Mouse (Mus musculus) brain, embryonic 18.5 days (tissue): ENCODE measurements around the gene Kcnq5.
A peak's percentile ranks its signal among the peaks of the same experiment; 100 is the strongest.

ENCODE experiments used
- DNase-seq: peaks from one replicate; pipeline ENCODE4 v3.0.0-alpha.2; 2012; ENCODE audit warnings: low read depth, low spot score

Gene Kcnq5

DNA sequence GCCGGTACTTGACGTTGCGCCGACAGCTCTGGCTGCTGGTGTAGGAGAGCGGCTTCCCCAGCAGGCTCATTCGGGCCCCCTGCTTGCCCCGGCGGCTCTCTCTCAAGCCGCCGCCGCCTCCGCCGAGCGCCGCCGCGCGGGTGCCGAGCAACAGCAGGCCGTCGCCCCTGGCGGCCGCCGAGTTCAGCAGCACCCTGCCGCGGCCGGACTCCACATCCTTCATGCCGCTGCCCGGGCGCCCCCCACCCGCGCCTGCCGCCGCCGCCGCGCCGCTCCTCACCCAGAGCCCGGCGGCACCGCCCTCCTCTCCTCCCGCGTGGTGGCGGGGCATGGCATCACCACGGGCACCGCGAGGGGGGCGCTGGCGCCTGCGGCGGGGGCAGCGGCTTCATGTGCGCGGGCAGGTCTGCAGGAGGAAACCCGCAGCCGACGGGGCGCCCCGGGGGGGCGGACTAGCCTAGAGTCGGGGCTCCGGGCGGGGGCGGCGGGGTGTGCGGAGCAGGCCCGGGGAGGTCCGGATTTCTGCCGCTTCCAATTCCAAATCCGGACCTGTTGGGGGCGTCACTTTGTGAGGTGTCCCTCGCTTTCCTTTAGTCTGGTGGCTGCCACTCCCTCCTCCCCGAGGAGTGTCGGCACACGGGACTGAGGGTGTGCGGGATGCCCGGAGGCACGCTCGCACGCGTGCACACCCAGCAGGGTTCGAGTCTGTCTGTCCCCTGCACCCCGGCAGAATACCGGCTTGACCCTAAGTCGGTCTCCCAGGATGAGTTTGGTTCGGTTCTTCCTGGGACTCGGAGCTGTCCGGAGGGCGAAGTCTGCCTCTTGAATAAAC is at the start of gene Kcnq5:
Gene Kcnq5 (minus strand): TSS at position 692 of the 832 bp plus-strand sequence.
- DNase-seq: no peak

DNA sequence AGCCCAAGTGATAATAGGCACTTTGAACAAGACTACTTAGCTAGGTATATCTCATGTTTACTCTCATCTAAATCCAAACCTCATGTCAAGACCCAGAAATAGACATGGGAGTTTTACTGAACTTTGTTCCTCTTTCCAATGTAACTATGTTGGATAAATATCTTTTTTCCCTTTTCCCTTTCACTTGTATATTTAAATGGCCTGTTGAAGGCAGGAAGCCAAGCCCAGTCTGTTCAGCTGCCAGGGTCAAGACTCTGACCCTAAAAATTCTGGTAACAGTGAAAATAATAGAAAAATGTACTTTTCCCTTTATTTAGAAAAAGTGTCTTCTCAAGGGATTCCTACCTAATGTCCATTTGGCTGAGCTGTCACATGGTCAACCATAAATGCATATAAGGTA is 18.0 kb upstream of the Kcnq5 start:
- no peak for DNase-seq

DNA sequence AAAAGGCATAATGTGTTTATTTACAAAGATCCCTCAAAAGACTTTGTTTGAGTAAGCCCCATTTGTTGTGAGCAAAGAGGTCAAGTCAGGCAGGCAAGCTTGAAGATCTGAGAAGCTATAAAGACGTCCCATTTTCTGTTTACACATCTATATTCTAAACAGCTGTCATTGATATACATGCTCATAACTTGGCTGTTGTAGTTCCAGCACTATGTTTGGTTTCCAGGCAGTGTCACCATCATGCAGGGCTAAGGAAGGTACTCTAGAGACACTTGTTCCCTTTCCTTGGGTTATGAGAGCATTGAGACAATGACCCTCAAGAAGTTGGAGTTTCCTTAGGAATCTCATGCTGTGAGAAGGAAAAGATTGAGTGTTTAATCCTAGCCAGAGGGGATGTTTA is 17.6 kb upstream of the Kcnq5 start:
- no peak for DNase-seq

DNA sequence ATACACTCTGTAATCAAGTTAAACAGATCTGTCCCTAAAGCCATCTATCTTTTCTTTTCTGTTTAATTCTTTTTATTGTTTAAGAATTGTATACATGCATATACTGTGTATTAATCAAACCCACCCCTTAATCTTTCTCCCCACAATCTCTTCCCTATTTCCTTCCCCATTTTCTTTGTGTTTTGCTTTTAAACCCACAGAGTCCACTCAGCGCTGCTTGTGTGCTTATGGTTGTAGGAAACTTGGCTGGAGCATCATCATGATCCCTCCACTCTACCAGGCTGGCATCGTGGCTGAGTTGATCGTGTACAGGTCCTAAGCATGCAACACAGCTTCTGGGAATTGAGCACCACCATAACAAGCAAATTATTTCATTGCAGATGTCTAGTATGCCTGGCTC is 12.3 kb upstream of the Kcnq5 start:
- DNase-seq: no peak

DNA sequence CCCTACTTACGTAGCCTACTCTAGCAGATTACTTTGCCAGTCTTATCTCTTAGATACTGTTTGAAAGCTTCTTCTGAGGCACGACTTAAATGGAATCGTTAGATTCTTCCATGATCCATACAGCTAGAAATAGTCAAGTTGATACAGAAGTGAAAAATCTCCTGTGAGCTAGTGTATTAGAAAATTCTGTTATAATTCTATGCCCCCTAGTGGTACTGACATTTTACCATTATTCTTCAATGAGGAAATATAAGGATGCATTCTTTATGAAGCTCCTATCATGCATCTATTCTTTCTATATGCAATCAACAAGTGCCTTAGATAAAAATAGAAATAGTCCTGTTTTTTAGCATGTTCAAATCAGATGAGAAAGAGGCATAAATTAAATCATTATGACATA is 5.4 kb upstream of the Kcnq5 start:
- DNase-seq: no peak

DNA sequence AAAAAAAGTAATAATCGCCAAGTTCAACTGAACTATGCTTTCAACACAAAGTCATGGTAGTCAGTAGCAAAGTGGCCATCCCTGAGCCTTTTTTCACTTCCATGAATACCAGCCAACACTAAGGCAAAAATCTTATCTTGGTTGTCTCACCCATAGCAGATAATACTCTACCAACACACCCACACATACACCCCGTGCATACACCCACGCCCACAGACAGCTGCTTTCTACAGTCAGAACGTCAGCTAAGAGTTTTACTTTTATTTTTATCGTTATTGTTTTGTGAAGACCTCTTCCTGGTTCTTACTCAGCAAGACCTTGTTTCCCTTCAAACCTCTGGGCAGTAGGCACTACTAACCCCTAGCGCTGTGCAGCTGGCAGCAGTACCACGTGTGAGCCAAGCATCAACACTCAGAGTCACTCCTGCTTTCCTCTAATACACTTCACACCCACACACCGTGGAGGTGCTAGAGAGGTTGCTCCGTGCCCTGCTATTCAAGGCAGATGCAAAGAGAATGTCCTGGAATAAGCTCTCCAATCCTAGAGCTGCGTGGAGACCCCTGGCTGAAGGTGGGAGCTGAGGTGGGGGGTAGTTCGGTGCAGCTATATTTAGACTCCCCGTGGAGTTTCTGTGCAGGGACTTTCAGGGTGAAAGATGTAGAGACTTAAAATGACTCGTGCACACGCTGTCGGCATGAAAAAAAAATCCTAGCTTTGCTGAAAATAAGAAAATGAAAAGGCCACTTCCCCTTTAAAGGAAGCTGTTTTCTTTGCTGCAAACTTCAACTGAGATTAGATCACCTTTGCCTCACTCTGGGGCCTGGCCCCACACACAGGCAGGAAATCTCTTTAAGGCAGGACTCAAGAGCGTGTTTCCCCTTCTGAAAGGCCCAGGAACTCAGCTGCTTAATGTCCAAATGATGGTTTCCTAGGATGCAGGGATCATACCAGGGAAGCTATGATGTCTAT is 1.4 kb upstream of the Kcnq5 start:
- DNase-seq: no peak

DNA sequence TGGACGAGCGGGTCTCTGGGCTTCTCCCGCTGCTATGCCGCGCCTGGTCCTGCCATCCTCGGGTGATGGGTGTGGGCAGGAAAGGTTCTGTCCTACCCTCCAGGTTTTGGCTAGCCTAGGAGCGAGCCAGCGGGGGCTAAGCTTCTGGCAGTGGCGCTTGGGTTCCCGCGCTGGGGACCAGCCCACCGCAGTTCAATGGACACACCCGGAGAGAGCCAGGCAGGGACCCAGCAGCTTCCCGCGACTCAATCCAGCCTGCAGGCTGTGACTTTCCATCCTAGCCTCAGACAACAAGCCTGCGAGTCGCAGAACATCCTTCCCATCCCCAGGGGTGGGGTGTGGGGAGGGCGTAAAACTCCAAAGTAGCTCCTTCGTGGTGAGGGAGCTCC is 335 bp upstream of the Kcnq5 start:
- no peak for DNase-seq

DNA sequence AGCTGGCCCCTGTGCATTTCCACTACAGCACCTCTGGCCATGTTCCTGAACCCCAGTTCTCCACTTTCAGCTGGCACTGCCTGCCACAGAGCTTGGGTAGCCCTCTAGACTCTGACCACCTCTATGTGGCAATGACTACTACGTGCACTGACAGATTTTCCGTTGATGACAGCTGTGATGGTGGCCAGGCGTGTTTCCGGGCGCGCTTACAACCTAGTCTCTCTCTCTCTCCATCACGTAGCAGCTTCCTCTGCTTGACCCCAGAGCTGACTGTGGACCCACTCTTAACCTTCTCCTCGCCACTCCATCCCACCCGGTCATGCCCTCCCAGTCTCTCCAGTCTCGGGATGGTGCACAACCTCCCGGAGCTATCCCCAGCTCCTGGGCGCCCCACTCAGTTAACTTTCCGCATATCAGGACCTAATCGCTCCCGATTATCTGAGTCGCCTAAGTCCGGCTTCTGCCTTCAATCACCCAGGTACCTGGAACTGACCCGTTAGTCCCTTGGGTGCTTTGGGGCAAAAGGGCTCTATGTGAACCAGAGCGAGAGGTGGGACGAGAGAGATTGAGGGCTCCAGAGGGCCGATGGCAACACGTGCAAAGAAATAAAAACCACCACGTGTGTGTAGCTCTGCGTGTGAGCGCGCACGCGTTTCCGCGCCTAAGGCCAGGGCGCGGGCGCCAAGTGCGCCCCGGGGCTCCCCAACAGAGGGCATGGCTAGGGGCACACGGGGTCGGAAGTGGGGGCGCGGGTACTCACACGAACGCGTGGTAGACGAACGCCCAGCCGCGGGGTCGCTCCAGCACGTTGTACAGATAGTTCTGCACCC is 1.1 kb downstream of the Kcnq5 start:
- no peak for DNase-seq

DNA sequence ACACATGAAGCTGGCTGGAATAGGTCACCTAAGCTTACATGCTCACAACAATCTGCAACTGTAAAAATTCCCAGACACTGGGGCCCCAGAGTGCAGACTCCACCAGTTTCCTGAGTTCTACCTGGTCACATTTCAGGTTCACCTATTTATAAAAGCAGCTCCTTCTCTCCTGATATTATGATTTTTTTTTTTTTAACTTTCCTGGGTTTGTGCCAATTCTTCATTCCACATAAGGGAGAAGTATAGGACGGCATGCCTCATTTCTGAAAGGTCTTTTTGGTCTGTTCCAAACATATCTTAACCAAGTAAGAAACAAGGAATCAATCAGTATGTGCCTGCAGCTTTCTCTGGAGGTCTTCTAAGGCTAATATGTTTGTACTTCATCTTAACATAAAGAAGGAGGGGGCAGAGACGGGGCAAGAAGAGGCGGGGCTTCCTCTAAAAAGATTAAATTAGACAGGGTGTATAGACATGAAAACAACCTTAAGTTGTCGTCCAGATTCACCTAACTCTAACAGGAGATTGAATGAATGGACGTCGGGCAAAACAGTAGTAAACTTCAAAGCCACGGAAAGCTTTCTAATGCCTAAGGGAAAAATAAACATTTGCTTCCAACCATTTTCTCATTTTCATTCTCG is 2.0 kb downstream of the Kcnq5 start:
- no peak for DNase-seq

DNA sequence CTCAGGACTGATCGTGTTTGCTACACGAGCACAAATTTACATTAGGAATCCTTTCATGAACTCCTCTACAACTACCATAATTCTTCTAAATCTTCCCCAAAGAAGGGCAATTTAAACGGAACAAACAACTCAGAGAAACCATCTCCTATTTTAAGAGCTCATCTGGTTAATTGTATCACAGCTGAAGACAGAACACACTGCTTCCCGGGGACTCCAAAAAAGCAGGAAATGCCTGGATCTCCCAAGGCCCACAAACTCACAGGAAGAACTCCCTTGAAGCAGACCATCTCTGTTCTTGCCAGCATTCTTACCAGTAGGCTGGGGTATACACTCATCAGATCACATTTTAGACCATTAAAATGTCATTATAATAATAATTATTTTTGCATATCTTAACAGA is 3.7 kb downstream of the Kcnq5 start:
- DNase-seq: no peak

DNA sequence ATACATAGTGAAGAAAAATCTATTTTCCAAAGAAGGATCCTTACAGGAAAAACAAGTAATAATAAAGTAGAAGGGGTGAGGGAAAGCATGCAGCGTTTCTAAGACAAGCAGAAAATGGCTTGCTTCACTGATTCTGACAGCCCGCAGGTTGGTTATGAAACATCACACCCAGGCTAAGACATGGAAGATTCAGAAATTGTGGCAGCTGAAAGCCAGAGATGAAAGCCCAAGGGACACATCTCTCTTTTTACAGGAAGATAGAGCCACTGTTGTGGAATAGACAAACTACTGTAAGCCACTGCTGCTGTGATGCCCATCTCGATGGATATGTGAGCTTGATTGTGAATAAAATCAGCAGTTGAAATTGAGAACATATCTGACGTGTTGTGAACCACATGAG is 20.9 kb downstream of the Kcnq5 start:
- DNase-seq: no peak

DNA sequence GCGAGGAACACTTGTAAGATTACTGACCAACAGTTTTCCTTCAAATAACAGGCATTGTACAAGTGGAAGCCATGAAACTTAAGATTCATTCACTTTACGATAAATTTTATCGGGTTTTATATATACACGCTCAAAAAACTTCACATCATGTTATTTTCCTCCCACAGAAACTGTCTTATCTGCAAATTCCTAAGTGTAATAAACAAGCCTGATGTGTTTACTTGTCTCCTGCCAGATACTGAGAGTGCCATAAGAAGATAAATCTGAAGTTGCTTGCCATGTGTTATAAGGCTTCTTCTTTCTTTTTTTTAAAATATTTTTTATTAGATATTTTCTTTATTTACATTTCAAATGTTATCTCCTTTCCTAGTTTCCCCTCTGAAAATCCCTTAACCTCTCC is 34.6 kb downstream of the Kcnq5 start:
- DNase-seq: no peak

DNA sequence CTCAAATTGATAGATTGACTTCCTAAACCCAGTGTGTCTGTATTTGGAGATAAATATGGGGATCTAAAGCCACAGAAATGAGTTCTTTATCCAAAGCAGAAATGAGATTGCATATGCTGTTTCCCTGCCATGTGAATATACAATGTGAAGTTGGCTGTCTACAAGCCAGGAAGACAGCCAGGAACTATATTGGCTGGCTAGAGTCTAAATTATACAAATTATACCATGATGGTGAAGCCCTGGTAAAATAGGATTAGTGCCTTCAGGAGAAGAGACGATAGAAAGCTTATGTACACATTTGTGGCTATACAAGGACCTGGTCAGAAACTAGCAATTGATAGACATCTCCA is 38.5 kb downstream of the Kcnq5 start:
- peak; percentile 39 for DNase-seq

DNA sequence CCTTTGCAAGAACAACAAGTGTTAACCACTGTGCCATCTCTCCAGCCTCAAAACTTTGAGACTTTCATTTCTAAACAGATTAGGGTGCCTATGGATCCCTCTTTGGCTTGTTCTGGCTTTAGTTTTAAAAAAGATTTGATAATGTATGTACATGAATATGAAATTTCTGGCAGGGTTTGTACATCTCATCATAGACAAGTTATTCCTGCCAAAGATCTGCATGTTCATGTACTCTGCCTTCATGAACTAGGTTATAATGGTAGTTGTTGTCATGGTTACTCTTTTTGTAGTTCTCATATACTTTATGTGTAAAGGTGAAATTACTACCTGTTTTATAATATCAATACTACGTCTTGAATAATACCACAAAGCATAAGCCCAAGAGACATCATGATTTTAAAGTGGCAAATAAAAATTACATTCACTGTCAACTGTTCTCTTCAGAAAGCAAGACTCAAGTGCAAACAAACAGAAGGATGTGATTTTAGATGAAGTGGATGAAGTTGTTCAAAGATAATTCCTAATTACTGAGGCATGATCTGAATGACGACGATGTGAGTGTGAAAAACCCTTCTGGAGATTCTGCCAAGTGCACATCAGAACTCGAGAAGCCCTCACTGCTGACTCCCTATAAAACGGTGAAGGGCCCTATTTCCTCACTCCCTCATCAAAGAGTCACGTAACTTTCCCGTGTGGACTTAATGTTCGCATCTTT is 39.0 kb downstream of the Kcnq5 start:
- peak; percentile 55 for DNase-seq

DNA sequence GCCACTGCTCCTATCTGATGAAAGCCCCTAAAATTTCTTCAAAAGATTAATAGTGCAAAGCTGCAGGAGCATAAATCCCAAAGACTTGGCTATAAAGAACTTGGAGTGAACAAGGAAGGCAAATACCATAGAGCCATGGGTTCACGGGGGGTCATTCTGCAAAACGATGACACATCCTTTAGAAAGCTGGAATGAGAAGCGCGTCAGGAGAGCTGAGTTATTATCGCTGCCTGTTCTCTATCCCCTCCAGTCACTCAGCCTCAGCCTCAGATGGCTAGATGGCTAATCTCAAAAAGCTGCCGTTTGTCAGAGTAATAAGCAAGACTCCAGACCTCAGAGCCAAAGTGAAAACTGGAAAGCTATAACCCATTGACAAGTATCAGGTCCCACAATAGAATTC is 42.5 kb downstream of the Kcnq5 start:
- no peak for DNase-seq

DNA sequence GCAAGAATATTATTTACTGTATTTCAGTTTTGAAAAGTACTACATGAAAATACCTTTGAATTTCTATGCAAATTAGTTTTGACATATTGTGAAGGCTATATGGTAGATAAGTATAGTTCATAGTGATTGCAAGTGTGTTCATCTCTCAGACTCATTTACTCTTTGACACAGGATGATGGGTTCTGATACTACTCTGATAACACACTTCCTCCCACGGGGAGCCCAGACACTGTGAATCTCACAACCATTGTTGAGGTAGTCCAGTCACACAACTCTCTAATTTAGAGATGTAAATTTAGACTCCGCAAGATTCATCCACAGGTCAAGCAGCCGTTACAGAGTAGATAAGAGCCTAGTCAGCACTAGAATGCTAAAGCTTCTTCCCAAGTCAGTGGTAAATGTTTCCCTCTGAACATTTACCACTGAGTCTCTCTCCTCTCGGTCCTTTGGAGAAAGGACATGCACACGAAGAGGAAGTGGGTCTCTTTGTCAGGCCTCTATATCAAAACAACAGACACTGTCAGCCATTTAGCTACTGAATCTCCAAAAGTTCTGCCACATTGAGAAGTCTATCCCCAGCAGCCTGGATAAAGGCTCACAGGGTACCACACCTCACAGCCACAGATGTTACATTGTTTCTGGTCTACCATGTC is 65.5 kb downstream of the Kcnq5 start:
- DNase-seq: no peak

DNA sequence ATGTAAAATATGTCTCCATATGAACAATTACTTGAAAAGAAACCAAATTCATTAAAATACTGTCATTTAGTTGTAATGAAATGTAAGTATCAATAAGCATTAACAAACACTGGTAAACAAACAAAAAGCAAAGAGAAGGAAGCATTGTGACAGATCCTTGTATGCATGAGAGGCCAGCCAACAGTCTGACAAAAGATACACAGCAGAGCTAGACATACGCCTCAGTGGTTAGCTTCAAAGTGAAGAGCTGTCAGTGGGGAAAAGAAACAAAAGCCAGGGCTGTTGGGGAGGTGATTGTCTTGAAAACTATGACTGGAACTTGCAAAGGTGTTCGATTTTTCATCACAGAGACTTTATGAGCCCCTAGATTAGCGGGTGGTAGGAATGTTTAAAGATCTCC is 78.0 kb downstream of the Kcnq5 start:
- no peak for DNase-seq

DNA sequence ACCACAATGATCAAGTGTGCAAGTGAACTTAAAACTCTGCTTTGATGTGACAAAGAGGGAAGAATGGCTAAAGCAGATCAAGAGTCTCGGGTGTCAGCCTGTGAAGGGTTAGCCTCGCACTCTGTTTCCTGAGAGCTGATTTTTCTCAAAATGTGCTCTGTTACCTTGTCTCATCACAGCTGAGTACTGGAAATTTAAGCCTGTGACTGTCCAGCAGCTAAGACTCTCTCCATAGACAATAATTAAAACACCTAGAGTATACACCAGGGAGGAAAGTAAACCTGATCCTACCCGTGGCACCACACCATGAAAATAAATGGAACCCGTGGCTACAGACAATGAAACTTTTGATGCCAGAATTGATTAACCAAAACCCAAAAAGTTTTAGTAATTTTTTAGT is 90.9 kb downstream of the Kcnq5 start:
- no peak for DNase-seq

DNA sequence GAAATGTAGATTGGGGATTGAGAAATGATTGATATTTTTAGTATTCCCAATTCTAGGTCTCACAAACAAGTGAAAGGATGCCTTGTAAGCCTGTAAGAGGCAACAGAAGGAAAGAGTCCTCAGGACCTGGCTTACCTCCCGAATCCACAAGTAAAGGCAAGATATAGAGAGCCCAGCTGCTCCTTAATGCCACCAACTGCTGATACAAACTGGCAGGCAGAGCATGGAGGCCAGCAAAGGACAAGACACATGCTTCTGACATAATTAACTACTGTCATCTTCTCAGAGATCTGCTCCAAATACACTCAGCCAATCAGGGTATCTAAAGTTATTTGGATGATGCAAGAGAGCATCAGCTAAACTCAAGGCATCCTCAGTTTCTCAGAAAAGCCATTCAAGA is 93.3 kb downstream of the Kcnq5 start:
- DNase-seq: peak; percentile 12

DNA sequence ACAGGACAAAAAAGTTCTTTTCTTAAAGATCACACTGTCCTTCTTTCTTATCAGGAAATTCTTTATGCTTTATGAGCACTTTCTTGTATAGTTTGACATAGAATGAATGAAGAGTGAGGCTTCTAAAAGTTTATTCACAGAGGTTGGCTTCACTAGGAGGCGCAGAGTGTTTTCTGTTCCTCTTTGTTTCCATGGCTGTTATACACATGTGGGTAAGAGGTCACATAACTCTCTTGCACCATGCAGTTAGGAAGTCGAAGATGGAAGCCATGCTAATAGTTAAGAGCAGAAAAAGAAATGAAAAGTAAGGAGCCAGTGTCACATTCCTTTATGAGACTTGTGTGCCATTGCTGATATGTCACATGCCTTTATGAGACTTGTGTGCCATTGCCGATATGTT is 105.3 kb downstream of the Kcnq5 start:
- DNase-seq: no peak
